Mouse (Mus musculus): Measurements from ENCODE around the gene E2f1. TPM values are rescaled to one million over a fixed set of nuclear protein-coding genes. Genes with fewer than 3 reads are reported as not detected.

The E2f1 gene
- polyA plus RNA-seq, 1 experiment from 2014 or later = 15.2 TPM

DNA sequence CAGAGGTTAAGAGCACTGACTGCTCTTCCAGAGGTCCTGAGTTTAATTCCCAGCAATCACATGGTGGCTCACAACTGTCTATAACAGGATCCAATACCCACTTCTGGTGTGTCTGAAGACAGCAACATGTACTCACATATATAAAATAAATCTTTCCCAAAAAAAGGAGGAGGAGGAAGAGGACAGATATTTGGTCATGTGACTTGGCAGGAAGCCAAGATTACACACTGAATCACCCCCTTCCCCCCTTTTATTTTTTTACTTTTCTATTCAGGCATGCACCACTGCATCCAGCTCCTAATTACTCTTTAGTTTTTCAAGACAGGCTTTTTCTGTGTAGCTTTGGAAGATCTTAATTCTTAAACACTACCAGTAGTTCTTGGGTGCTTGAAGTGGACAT lies 48.2 kb downstream of the E2f1 start:
- Histone ChIP-seq H3K9me3 (no peaks in the 10 kb centered on the region), H3K27me3 (no peaks in the 10 kb centered on the region), H3K9ac (replicated peaks) (no peak overlapping the region), H3K4me1 (replicated peaks) (no peaks in the 10 kb centered on the region), H3K4me2 (replicated peaks) (no peak overlapping the region), H3K4me3 (replicated peaks) (no peak overlapping the region), H3K27ac (no peak overlapping the region), H3K36me3 (peaks cover 61% of the 10 kb centered on the region)
- no peak for ATAC-seq

DNA sequence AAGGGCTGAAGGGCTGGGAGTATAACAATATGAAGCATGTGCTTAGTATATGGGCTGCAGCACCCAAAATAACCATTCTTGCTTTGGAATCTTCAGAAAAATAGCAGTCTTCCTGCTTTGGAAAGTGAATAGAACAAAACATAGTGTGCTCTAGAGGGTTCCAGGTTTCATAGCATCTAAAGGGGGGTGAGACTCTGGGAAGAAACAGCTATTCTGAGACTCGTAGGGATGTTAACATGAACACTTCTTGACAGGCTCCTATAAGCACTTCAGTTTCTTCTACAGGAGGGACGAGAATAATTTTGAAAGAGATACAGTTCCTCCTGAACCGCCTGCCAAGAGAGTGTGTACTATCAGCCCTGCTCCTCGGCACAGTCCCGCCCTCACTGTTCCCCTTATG lies 52.3 kb downstream of the E2f1 start:
- Histone ChIP-seq H3K4me1 (replicated peaks) (no peaks in the 10 kb centered on the region), H3K27ac (no peak overlapping the region), H3K9me3 (no peaks in the 10 kb centered on the region), H3K27me3 (no peaks in the 10 kb centered on the region), H3K4me3 (replicated peaks) (no peak overlapping the region), H3K4me2 (replicated peaks) (no peak overlapping the region), H3K9ac (replicated peaks) (no peak overlapping the region), H3K36me3 (peaks cover 39% of the 10 kb centered on the region)
- WGBS = 96% methylated on average over 5 of the region's 5 CpGs
- no peak for ATAC-seq

GRCm38 (mm10) chr2:154516944-154517343 lies 52.7 kb downstream of the E2f1 start:
- peaks cover 41% of the 10 kb centered on the region for H3K36me3 ChIP-seq
- no peak overlapping the region for H3K4me3 ChIP-seq (replicated peaks)
- 95% methylated on average over 3 of the region's 3 CpGs for WGBS
- no peak overlapping the region for H3K9ac ChIP-seq (replicated peaks)
- no peak for ATAC-seq
- no peaks in the 10 kb centered on the region for H3K9me3 ChIP-seq
- H3K27me3 ChIP-seq = no peaks in the 10 kb centered on the region
- H3K4me2 ChIP-seq (replicated peaks) = no peak overlapping the region
- no peaks in the 10 kb centered on the region for H3K4me1 ChIP-seq (replicated peaks)
- H3K27ac ChIP-seq = no peak overlapping the region

GRCm38 (mm10) chr2:154510141-154510540 lies 59.6 kb downstream of the E2f1 start:
- Histone ChIP-seq H3K4me2 (replicated peaks) (no peak overlapping the region), H3K27me3 (no peaks in the 10 kb centered on the region), H3K9ac (replicated peaks) (no peak overlapping the region), H3K9me3 (no peaks in the 10 kb centered on the region), H3K36me3 (peaks cover 45% of the 10 kb centered on the region), H3K4me3 (replicated peaks) (no peak overlapping the region), H3K4me1 (replicated peaks) (no peaks in the 10 kb centered on the region), H3K27ac (no peak overlapping the region)
- no peak for ATAC-seq
- WGBS = 93% methylated on average over 3 of the region's 3 CpGs

Other genes with a start within 250 kb of the E2f1 start
- 15.2 and 15.4 TPM in 2 replicates for gene Cdk5rap1, start 196.9 kb downstream of the E2f1 start, polyA plus RNA-seq (2015; fragmentation: Nextera tagmentation; extraction: Ambion mirVana)
- gene Snta1, start 161.8 kb downstream of the E2f1 start, polyA plus RNA-seq (2015; fragmentation: Nextera tagmentation; extraction: Ambion mirVana) = 4.8 and 5.9 TPM in 2 replicates
- 71.6 and 83.1 TPM in 2 replicates for gene Cbfa2t2, start 133.4 kb downstream of the E2f1 start, polyA plus RNA-seq (2015; fragmentation: Nextera tagmentation; extraction: Ambion mirVana)
- 1.8 and 2.0 TPM in 2 replicates for gene 1700003F12Rik, start 22.8 kb downstream of the E2f1 start, polyA plus RNA-seq (2015; fragmentation: Nextera tagmentation; extraction: Ambion mirVana)
- gene Actl10, start 18.1 kb downstream of the E2f1 start, polyA plus RNA-seq (2015; fragmentation: Nextera tagmentation; extraction: Ambion mirVana) = 0.26 and 0.55 TPM in 2 replicates
- 13.4 and 14.5 TPM in 2 replicates for gene Necab3, start 11.0 kb downstream of the E2f1 start, polyA plus RNA-seq (2015; fragmentation: Nextera tagmentation; extraction: Ambion mirVana)
- 12.3 and 13.4 TPM in 2 replicates for gene Pxmp4, start 33.8 kb upstream of the E2f1 start, polyA plus RNA-seq (2015; fragmentation: Nextera tagmentation; extraction: Ambion mirVana)
- gene Zfp341, start 43.4 kb upstream of the E2f1 start, polyA plus RNA-seq (2015; fragmentation: Nextera tagmentation; extraction: Ambion mirVana) = 2.0 and 2.1 TPM in 2 replicates
- 0.61 and 0.96 TPM in 2 replicates for gene 4930519P11Rik, start 43.5 kb upstream of the E2f1 start, polyA plus RNA-seq (2015; fragmentation: Nextera tagmentation; extraction: Ambion mirVana)
- 22.2 and 27.2 TPM in 2 replicates for gene Chmp4b, start 81.8 kb upstream of the E2f1 start, polyA plus RNA-seq (2015; fragmentation: Nextera tagmentation; extraction: Ambion mirVana)
- not detected in 2 replicates for gene Gm14214, start 200.1 kb upstream of the E2f1 start, polyA plus RNA-seq (2015; fragmentation: Nextera tagmentation; extraction: Ambion mirVana)
- 28.1 and 39.1 TPM in 2 replicates for gene Raly, start 221.2 kb upstream of the E2f1 start, polyA plus RNA-seq (2015; fragmentation: Nextera tagmentation; extraction: Ambion mirVana)
- 1.2 and 1.5 TPM in 2 replicates for gene a, start 221.5 kb upstream of the E2f1 start, polyA plus RNA-seq (2015; fragmentation: Nextera tagmentation; extraction: Ambion mirVana)

Data from midbrain, embryonic 13.5 days (tissue).